Mouse (Mus musculus) MEL (cell line): ENCODE measurements around the gene Tmem132d. TPM values are rescaled to one million over a fixed set of nuclear protein-coding genes. Genes with fewer than 3 reads are reported as not detected.

ENCODE experiments used
- DNase-seq: peaks from one replicate; pipeline ENCODE4 v3.0.0; 2011; ENCODE audit warnings: low read depth, low spot score
- H3K27ac ChIP-seq: 2 replicates; pipeline ENCODE4 v1.5.1; 2012; ENCODE audit warnings: low read depth, mild to moderate bottlenecking, control low read depth, low read length, moderate library complexity; ENCODE audit not compliant: control insufficient read depth
- H3K27me3 ChIP-seq, 2 experiments: fragments of 150-350 bp in 1 of 2; sonication (generic) in 1 of 2; 2 replicates each; pipeline ENCODE4 v1.6.1; 2012; ENCODE audit warnings: low read length in 2 of 2, mild to moderate bottlenecking in 2 of 2, improper control_type of control experiment in 1 of 2, moderate library complexity in 1 of 2; ENCODE audit not compliant: insufficient read depth in 2 of 2, control insufficient read depth in 1 of 2
- H3K36me3 ChIP-seq, 2 experiments: 2 replicates each; pipeline ENCODE4 v1.6.1; 2012 to 2014; ENCODE audit warnings: low read length in 2 of 2, improper control_type of control experiment in 1 of 2, inconsistent platforms in 1 of 2, mild to moderate bottlenecking in 1 of 2; ENCODE audit not compliant: insufficient read depth in 2 of 2, control insufficient read depth in 1 of 2
- H3K4me1 ChIP-seq, 2 experiments: fragments of 150-350 bp in 1 of 2; sonication (generic) in 1 of 2; 2 replicates each; pipeline ENCODE4 v1.6.1; 2012; ENCODE audit warnings: low read length in 2 of 2, improper control_type of control experiment in 1 of 2, mild to moderate bottlenecking in 1 of 2; ENCODE audit not compliant: insufficient read depth in 2 of 2, control insufficient read depth in 1 of 2
- H3K4me3 ChIP-seq, 2 experiments: fragments of 150-350 bp in 1 of 2; sonication (generic) in 1 of 2; 2 replicates each; pipeline ENCODE4 v1.5.1; 2012; ENCODE audit warnings: low read depth in 2 of 2, low read length in 2 of 2, mild to moderate bottlenecking in 2 of 2, moderate library complexity in 2 of 2, control low read depth in 1 of 2, improper control_type of control experiment in 1 of 2; ENCODE audit not compliant: control insufficient read depth in 1 of 2, insufficient read depth in 1 of 2
- H3K79me2 ChIP-seq: 2 replicates; pipeline ENCODE4 v1.6.1; 2012; ENCODE audit warnings: mild to moderate bottlenecking, low read length, moderate library complexity; ENCODE audit not compliant: control insufficient read depth, poor library complexity, insufficient read depth
- H3K9ac ChIP-seq: 2 replicates; pipeline ENCODE4 v1.6.1; 2012; ENCODE audit warnings: low read depth, mild to moderate bottlenecking, control low read depth, low read length, moderate library complexity; ENCODE audit not compliant: control insufficient read depth, poor library complexity, severe bottlenecking
- H3K9me3 ChIP-seq: fragments of 150-350 bp; sonication (generic); replicated peaks from 2 replicates; pipeline ENCODE4 v1.6.1; 2012; ENCODE audit warnings: mild to moderate bottlenecking, low read length, improper control_type of control experiment, moderate library complexity; ENCODE audit not compliant: insufficient read depth
- BHLHE40 ChIP-seq: IDR thresholded peaks from 2 replicates; pipeline ENCODE4 v1.6.1; 2012; ENCODE audit warnings: low read depth, mild to moderate bottlenecking, inconsistent platforms, low read length, improper control_type of control experiment, borderline replicate concordance
- CHD2 ChIP-seq: IDR thresholded peaks from 2 replicates; pipeline ENCODE4 v1.6.1; 2011; ENCODE audit warnings: low read length, improper control_type of control experiment
- ELF1 ChIP-seq: IDR thresholded peaks from 2 replicates; pipeline ENCODE4 v1.6.1; 2014; ENCODE audit warnings: low read depth, mild to moderate bottlenecking, inconsistent platforms, low read length, improper control_type of control experiment, moderate library complexity
- EP300 ChIP-seq, 2 experiments: IDR thresholded peaks; 2 replicates each; pipeline ENCODE4 v1.6.1; 2011; ENCODE audit warnings: improper control_type of control experiment in 2 of 2, low read length in 2 of 2, low read depth in 1 of 2, mild to moderate bottlenecking in 1 of 2
- ETS1 ChIP-seq: IDR thresholded peaks from 2 replicates; pipeline ENCODE4 v1.6.1; 2012; ENCODE audit warnings: low read depth, mild to moderate bottlenecking, inconsistent platforms, low read length, improper control_type of control experiment, moderate library complexity
- GABPA ChIP-seq: IDR thresholded peaks from 2 replicates; pipeline ENCODE4 v1.6.1; 2012; ENCODE audit warnings: low read depth, mild to moderate bottlenecking, inconsistent platforms, low read length, improper control_type of control experiment, moderate library complexity
- HCFC1 ChIP-seq: IDR thresholded peaks from 2 replicates; pipeline ENCODE4 v1.6.1; 2012; ENCODE audit warnings: low read depth, mild to moderate bottlenecking, inconsistent platforms, low read length, improper control_type of control experiment, moderate library complexity
- JUND ChIP-seq: IDR thresholded peaks from 2 replicates; pipeline ENCODE4 v1.6.1; 2011; ENCODE audit warnings: low read depth, mild to moderate bottlenecking, improper control_type of control experiment, low read length
- MAZ ChIP-seq: IDR thresholded peaks from 2 replicates; pipeline ENCODE4 v1.6.1; 2012; ENCODE audit warnings: low read depth, mild to moderate bottlenecking, inconsistent platforms, low read length, improper control_type of control experiment
- MEF2A ChIP-seq: IDR thresholded peaks from 2 replicates; pipeline ENCODE4 v1.6.1; 2014; ENCODE audit warnings: low read depth, mild to moderate bottlenecking, inconsistent platforms, low read length, improper control_type of control experiment; ENCODE audit not compliant: poor library complexity, insufficient replicate concordance, severe bottlenecking; ENCODE audit errors: extremely low read depth
- MXI1 ChIP-seq: IDR thresholded peaks from 2 replicates; pipeline ENCODE4 v1.6.1; 2011; ENCODE audit warnings: mild to moderate bottlenecking, low read depth, low read length, improper control_type of control experiment
- MYB ChIP-seq: IDR thresholded peaks from 2 replicates; pipeline ENCODE4 v1.6.1; 2011; ENCODE audit warnings: mild to moderate bottlenecking, low read depth, low read length, improper control_type of control experiment
- MYC ChIP-seq: IDR thresholded peaks from 2 replicates; pipeline ENCODE4 v1.6.1; 2011; ENCODE audit warnings: low read depth, mild to moderate bottlenecking, low read length, improper control_type of control experiment, moderate library complexity
- NELFE ChIP-seq: IDR thresholded peaks from 2 replicates; pipeline ENCODE4 v1.6.1; 2011; ENCODE audit warnings: low read depth, low read length, improper control_type of control experiment
- NRF1 ChIP-seq: IDR thresholded peaks from 2 replicates; pipeline ENCODE4 v1.6.1; 2014; ENCODE audit warnings: low read depth, mild to moderate bottlenecking, inconsistent platforms, low read length, improper control_type of control experiment, moderate library complexity; ENCODE audit not compliant: poor library complexity, insufficient read depth, severe bottlenecking
- POLR2AphosphoS5 ChIP-seq: IDR thresholded peaks from 2 replicates; pipeline ENCODE4 v1.6.1; 2012; ENCODE audit warnings: low read depth, borderline replicate concordance, mild to moderate bottlenecking, inconsistent platforms, low read length, moderate library complexity, mixed read lengths
- RAD21 ChIP-seq: IDR thresholded peaks from 2 replicates; pipeline ENCODE4 v1.6.1; 2011; ENCODE audit warnings: mild to moderate bottlenecking, low read depth, low read length, improper control_type of control experiment
- SIN3A ChIP-seq: IDR thresholded peaks from 2 replicates; pipeline ENCODE4 v1.6.1; 2012; ENCODE audit warnings: low read length, improper control_type of control experiment, inconsistent platforms
- TCF12 ChIP-seq: IDR thresholded peaks from 2 replicates; pipeline ENCODE4 v1.6.1; 2014; ENCODE audit warnings: low read depth, mild to moderate bottlenecking, inconsistent platforms, low read length, improper control_type of control experiment, moderate library complexity
- UBTF ChIP-seq: IDR thresholded peaks from 2 replicates; pipeline ENCODE4 v1.6.1; 2012; ENCODE audit warnings: low read depth, mild to moderate bottlenecking, inconsistent platforms, low read length, improper control_type of control experiment, moderate library complexity, borderline replicate concordance; ENCODE audit not compliant: insufficient read depth
- USF1 ChIP-seq: IDR thresholded peaks from 2 replicates; pipeline ENCODE4 v1.6.1; 2014; ENCODE audit warnings: low read depth, mild to moderate bottlenecking, inconsistent platforms, low read length, improper control_type of control experiment, moderate library complexity
- USF2 ChIP-seq, 2 experiments: IDR thresholded peaks; 2 replicates each; pipeline ENCODE4 v1.6.1; 2011 to 2012; ENCODE audit warnings: improper control_type of control experiment in 2 of 2, low read length in 2 of 2, borderline replicate concordance in 1 of 2, inconsistent platforms in 1 of 2, low read depth in 1 of 2, mild to moderate bottlenecking in 1 of 2; ENCODE audit not compliant: insufficient read depth in 1 of 2
- ZKSCAN1 ChIP-seq: IDR thresholded peaks from 2 replicates; pipeline ENCODE4 v1.6.1; 2012; ENCODE audit warnings: low read depth, mild to moderate bottlenecking, inconsistent platforms, low read length, improper control_type of control experiment, moderate library complexity
- ZMIZ1 ChIP-seq: IDR thresholded peaks from 2 replicates; pipeline ENCODE4 v1.6.1; 2012; ENCODE audit warnings: low read depth, mild to moderate bottlenecking, inconsistent platforms, low read length, improper control_type of control experiment, moderate library complexity
- polyA plus RNA-seq, 2 experiments: library from polyadenylated mRNA; stranded (reverse) in 1 of 2; unstranded in 1 of 2; fragments of >175 nt in 1 of 2; fragments of >200 nt in 1 of 2; gene quantifications; 2 replicates each; pipeline versions ENCODE4 v1.2.1 to v1.2.4; 2012; ENCODE audit warnings: low replicate concordance in 2 of 2, low read depth in 1 of 2; ENCODE audit not compliant: insufficient read length in 2 of 2, insufficient read depth in 1 of 2, missing spikeins in 1 of 2
- total RNA-seq: library from RNA; depleted of rRNA; stranded (reverse); fragments of 300-350 nt; gene quantifications from 2 replicates; pipeline ENCODE4 v1.2.3, GENCODE M21; 2012

Tmem132d gene
- total and polyA plus RNA-seq, 3 experiments = not detected

GRCm38 (mm10) chr5:128443848-128444247, 11.0 kb upstream of the Tmem132d start:
- no peak overlapping the region for H3K27ac ChIP-seq
- no peak overlapping the region for H3K9ac ChIP-seq
- no peaks in the 10 kb centered on the region for H3K36me3 ChIP-seq
- DNase-seq = no peak
- H3K27me3 ChIP-seq = no peaks in the 10 kb centered on the region
- no peak overlapping the region for H3K4me3 ChIP-seq
- H3K79me2 ChIP-seq = no peaks in the 10 kb centered on the region
- H3K9me3 ChIP-seq = no peaks in the 10 kb centered on the region
- TF ChIP-seq NELFE (no peak), EP300 (IDR thresholded peaks at IDR 0.05; ENCODE audit: low read depth in 1 of 2, low read length in 2 of 2) (no peak), JUND (no peak), ZKSCAN1 (no peak), TCF12 (no peak), CHD2 (no peak), MYC (no peak), MEF2A (no peak), RAD21 (no peak), ELF1 (no peak), USF1 (no peak), GABPA (no peak), POLR2AphosphoS5 (no peak)
- TF ChIP-seq, all 39 proteins: peak for 0
- H3K4me1 ChIP-seq = no peaks in the 10 kb centered on the region

- TF ChIP-seq USF1 (no peak), NELFE (no peak), UBTF (no peak), JUND (no peak), SIN3A (no peak), ZMIZ1 (no peak), MYC (no peak), USF2 (IDR thresholded peaks at IDR 0.05; ENCODE audit: borderline replicate concordance in 1 of 2, insufficient read depth in 1 of 2, low read depth in 1 of 2, low read length in 2 of 2) (no peak), ZKSCAN1 (no peak), MXI1 (no peak), MAZ (no peak), NRF1 (no peak), ETS1 (no peak), MYB (no peak), BHLHE40 (no peak), RAD21 (no peak), HCFC1 (no peak)
- no peaks in the 10 kb centered on the region for H3K27me3 ChIP-seq
- no peaks in the 10 kb centered on the region for H3K79me2 ChIP-seq
- no peaks in the 10 kb centered on the region for H3K4me1 ChIP-seq
- H3K27ac ChIP-seq = no peak overlapping the region
- no peak for DNase-seq
- no peak overlapping the region for H3K9ac ChIP-seq
- H3K4me3 ChIP-seq = no peak overlapping the region
- no peaks in the 10 kb centered on the region for H3K9me3 ChIP-seq
- no peaks in the 10 kb centered on the region for H3K36me3 ChIP-seq
These were observed 8.2 kb upstream of the Tmem132d start for GRCm38 (mm10) chr5:128441121-128441520.
